Mouse (Mus musculus): ENCODE data around the gene Olfr54.
"Not testable (repeated sequence)": the region's sequence is repeated elsewhere in the genome, so short reads cannot be mapped to it uniquely, and the experiment has no call there.

Gene Olfr54

DNA sequence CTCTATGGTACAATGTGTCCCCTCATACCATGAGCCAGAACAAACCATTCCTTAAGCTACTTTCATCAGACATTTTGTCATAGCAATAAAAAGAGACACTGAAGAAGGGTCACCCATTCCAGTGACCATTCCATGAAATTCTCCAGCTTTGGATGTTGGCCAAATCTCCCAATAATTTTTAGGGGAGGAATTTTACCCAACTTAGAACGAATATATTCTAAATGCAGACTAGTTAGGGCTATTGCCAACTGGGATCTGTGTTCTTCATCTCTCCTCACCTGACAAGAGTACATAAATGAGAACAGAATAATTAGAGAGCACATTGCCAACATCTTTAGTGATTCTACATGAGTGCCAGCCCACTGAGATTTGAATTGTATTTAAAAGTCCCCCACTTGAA, at the start of gene Olfr54:
Olfr54 (plus strand) TSS at position 301 of the 400 bp plus-strand sequence.
- no peak for DNase-seq (ENCODE audit: low read depth, low spot score)

DNA sequence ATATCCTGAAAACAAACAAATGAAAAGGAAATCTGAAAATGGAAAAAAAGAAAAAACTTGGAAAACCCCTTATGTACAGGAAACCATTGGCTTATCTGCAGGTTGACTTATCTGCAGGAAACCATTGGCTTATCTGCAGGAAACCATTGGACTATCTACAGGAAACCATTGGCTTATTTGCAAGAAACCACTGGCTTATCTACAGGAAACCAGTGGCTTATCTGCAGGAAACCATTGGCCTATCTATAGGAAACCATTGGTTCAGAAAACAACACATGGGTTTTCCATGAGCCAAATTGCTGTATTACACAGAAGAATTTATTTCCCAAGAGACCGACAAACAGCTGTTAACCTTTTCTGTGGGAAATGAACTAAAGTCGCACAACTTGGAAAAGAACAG, 49.1 kb upstream of the Olfr54 start:
- DNase-seq (ENCODE audit: low read depth, low spot score), result no peak

DNA sequence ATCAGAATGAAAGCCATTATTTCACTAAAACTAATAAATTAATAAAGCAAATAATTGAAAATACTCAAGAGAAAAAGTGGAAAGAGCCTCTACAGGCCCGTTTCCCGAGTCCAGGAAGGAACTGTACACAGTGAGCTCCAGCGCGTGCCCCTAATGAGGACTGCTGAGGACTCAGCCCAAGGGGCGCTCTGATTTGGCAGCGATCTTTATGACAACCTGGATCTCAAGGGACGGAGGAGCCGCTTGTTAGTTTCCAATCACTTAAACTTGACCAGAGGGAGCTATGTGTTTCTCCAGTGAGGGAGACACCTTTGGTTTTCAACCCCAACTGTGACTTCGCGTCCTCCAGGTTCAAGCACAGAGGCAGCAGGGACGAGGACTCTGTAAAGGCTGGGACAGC, 47.8 kb upstream of the Olfr54 start, which contains the start of gene Olfr1378:
Olfr1378 (plus strand) TSS at position 301 of the 400 bp plus-strand sequence.
- no peak for DNase-seq (ENCODE audit: low read depth, low spot score)

- DNase-seq (ENCODE audit: low read depth, low spot score), result no peak
Measured at GRCm38 (mm10) chr11:50977216-50977615, 36.8 kb upstream of the Olfr54 start.

DNA sequence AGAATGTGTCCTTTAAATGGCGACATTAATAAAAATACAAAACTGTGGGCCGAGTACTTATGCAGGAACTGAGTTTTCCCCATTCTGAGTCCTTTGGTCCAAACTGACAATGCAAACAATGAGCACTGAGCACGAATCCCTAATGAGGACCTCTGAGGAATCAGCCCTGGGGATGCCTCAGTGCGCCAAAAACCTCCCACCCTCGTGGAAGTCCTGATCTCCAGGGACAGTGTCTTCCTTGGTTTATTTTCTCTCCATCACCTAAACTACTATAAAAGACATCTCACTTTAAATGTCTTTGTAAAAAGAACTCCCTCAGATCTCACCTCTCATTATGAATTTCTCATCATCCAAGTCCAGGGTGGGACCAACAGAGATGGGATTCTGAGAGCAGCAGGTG, 32.4 kb upstream of the Olfr54 start, which contains the start of gene Olfr1377:
Olfr1377 (plus strand) TSS at position 301 of the 400 bp plus-strand sequence.
- no peak for DNase-seq (ENCODE audit: low read depth, low spot score)

DNA sequence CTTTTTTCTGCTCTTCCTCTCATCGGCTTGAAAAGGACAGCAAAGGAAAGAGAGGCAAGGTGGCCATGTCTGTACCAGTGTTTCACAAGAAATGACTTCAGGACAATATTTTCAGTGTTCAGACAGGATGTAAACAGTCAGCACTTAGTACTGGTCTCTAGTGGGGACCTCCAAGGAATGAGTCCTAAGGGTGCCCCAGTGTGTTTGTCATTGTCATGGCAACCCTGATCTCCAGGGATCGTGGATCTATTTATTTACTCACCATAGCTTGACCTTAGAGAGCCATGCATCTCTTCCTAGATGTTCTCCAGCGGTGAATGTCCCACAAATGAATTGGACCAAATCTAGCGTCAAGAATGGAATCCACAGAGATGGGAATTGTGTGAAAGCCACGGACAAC, 10.7 kb upstream of the Olfr54 start, which contains the start of gene Olfr51:
Olfr51 (plus strand) TSS at position 301 of the 400 bp plus-strand sequence.
- DNase-seq (ENCODE audit: low read depth, low spot score), result no peak

DNA sequence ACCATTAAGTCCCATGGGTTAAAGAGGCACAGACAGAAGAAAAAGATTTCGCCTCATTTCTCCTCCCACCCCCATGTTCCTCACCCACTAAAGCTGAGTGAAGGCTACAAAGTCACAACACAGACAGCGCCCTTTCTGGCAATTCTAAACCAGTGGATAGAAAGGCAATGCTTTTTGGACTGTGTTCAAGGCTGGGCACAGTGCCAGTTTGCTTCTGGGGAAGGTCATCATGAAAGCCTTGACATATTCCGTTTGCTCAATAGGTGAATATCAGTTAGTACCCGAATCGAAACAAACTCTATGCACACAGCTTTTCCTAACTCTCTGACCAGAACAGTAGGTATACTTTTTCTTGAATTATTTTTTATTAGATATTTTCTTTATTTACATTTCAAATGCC, 2.2 kb upstream of the Olfr54 start:
- DNase-seq (ENCODE audit: low read depth, low spot score), result no peak

GRCm38 (mm10) chr11:51016341-51016740, 2.3 kb downstream of the Olfr54 start:
- DNase-seq (ENCODE audit: low read depth, low spot score), result no peak

- DNase-seq (ENCODE audit: low read depth, low spot score), result not testable (repeated sequence)
Measured at GRCm38 (mm10) chr11:51026811-51027210, 12.8 kb downstream of the Olfr54 start.

- DNase-seq (ENCODE audit: low read depth, low spot score), result not testable (repeated sequence)
Measured at GRCm38 (mm10) chr11:51029381-51029780, 15.3 kb downstream of the Olfr54 start.

DNA sequence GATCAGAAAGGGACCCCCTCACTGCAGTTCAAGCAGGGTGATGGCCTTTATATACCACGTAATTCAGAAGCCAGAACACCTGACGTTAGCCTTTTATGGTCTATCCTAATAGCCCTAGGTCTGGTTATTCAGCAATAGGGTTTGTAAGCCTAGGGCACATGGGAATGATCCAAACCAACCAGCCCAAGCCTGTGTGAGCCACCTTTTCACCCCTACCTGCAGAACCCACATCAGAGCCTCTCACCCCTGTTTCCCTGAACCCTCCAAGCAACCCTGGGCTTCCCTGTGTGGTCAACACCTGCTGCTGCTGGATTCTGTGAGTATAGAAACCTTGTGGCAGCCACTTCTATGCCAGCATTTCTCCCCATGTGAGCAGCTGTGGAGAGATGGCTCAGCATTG, 16.2 kb downstream of the Olfr54 start:
- no peak for DNase-seq (ENCODE audit: low read depth, low spot score)

DNA sequence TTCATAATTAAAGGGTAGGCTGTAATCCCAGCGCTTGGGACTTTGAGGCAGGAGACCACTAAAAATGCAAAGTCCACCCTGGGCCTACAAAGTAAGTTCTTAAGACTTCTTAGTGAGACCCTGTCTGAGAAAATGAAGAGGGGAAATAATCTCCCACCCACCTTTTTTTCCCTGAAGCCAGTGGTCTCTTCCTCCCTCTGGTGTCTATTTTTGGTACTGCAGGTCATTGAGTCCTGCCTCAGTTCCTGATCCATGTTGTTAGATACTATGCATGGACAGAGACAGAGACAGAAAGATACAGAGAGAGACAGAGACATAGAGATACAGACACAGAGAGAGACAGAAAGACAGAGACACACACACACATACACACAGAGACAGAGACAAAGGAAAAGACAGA, 18.8 kb downstream of the Olfr54 start:
- peak; percentile 42 for DNase-seq (ENCODE audit: low read depth, low spot score)

- not testable (repeated sequence) for DNase-seq (ENCODE audit: low read depth, low spot score)
Measured at GRCm38 (mm10) chr11:51034141-51034540, 20.1 kb downstream of the Olfr54 start.

DNA sequence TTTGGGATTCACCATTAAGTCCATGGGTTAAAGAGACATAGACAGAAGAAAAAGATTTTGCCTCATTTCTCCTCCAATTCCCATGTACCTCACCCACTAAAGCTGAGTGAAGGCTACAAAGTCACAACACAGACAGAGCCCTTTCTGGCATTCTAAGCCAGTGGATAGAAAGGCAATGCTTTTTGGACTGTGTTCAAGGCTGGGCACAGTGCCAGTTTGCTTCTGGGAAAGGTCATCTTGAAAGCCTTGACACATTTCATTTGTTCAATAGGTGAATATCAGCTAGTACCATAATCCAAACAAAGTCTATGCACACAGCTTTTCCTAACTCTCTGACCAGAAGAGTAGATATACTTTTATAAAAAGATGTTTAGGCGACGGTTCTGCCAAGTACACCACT, 21.9 kb downstream of the Olfr54 start:
- no peak for DNase-seq (ENCODE audit: low read depth, low spot score)

DNA sequence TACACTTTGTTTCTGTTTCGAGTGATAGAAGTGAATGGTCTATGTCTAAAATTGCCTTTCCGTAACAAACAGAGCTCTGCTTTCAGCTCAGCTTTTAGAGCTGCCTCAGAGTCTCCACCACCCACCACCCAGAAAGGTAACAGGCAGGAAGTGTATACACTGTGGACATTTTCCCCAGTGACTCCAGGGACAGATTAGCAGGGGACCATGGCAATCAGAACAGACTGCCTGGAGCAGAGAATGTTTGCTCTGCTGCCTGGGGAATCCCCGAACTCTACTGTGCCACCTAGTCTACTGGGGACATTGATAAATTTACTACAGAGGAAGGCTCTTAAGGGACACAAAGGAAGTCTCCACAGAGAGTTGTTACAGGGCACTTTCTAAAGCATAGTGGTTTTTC, 30.7 kb downstream of the Olfr54 start:
- DNase-seq (ENCODE audit: low read depth, low spot score), result not testable (repeated sequence)

- DNase-seq (ENCODE audit: low read depth, low spot score), result not testable (repeated sequence)
Measured at GRCm38 (mm10) chr11:51047809-51048208, 33.8 kb downstream of the Olfr54 start, which contains the start of gene Olfr1375. TSS of gene Olfr1375 (plus strand) at chr11:51048109.

GRCm38 (mm10) chr11:51051678-51052077, 37.6 kb downstream of the Olfr54 start:
- no peak for DNase-seq (ENCODE audit: low read depth, low spot score)

DNA sequence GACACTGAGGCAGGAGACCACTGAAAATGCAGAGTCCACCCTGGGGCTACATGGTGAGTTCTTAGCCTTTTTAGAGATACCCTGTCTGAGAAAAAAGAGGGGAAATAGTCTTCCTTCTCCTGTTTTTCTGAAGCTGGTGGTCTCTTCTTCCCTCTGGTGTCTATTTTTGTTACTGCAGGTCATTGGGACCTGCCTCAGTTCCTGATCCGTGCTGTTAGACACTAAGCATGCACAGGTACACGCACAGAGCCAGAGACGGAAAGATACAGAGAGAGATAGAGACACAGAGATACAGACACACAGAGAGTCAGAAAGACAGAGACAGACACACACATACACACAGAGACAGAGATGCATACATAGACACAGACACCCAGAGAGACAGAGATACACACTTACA, 39.2 kb downstream of the Olfr54 start:
- no peak for DNase-seq (ENCODE audit: low read depth, low spot score)

- DNase-seq (ENCODE audit: low read depth, low spot score), result peak; percentile 68
Measured at GRCm38 (mm10) chr11:51059151-51059571, 45.1 kb downstream of the Olfr54 start, which contains the start of gene Zfp354a. TSS of gene Zfp354a (plus strand) at chr11:51059257.

- no peak for DNase-seq (ENCODE audit: low read depth, low spot score)
Measured at GRCm38 (mm10) chr11:51059640-51060039, 45.6 kb downstream of the Olfr54 start.

- DNase-seq (ENCODE audit: low read depth, low spot score), result no peak
Measured at GRCm38 (mm10) chr11:51060981-51061380, 46.9 kb downstream of the Olfr54 start.

- no peak for DNase-seq (ENCODE audit: low read depth, low spot score)
Measured at GRCm38 (mm10) chr11:51063276-51063675, 49.2 kb downstream of the Olfr54 start.

GRCm38 (mm10) chr11:51063841-51064240, 49.8 kb downstream of the Olfr54 start:
- no peak for DNase-seq (ENCODE audit: low read depth, low spot score)
